Mouse (Mus musculus) E14TG2a.4 (cell line): ENCODE measurements at regions not wholly inside any gene's neighbourhood (a gene's known extent, or its start where the extent isn't known, plus 50 kb on each side); places are given as distances from the start of the nearest gene placed in this dataset.

Source experiments
- CTCF ChIP-seq: conservative IDR thresholded peaks from 2 replicates; pipeline ENCODE4 v1.5.1; 2014; ENCODE audit warnings: low read length
- NANOG ChIP-seq: IDR thresholded peaks from 2 replicates; pipeline ENCODE4 v1.6.1; 2014; ENCODE audit warnings: borderline replicate concordance, low read length, mixed read lengths

DNA sequence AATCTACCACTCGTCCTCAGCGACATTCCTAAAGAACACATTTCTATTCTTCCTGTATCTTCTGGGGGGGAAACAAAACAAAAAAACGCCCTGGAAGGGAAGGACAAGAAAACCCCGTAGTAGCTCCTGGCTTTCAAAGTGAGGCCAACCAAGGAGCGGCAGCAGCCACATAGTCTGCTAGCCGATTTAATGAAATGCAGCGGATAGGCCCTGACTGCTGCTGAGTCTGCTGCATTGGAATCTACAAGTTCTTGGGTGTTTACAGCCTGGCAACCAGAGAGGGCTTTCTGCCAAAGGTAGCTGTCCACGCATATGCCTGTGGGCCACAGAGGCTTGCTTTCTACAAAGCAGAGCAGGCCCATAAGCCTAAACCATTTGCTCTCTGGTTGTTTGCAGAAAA is 146.0 kb downstream of the Gm45692 start:
- TF ChIP-seq CTCF: no peak
- no peak for TF ChIP-seq NANOG
